Mouse (Mus musculus) small intestine, adult 10 weeks (tissue): ENCODE data around the gene Cav2. TPM values are rescaled to one million over a fixed set of nuclear protein-coding genes. Genes with fewer than 3 reads are reported as not detected.

Source experiments
- polyA plus RNA-seq: library from polyadenylated mRNA; stranded (reverse); fragments of 350-450 nt; fragmentation: Illumina TruSeq; extraction: RNeasy Lipid Tissue Mini Kit (QIAGEN cat#74804); gene quantifications from one replicate; pipeline ENCODE4 v1.2.3, GENCODE M21; 2014; ENCODE audit warnings: low replicate concordance

The Cav2 gene
- polyA plus RNA-seq, result 30.6 TPM

GRCm38 (mm10) chr6:17280939-17281756, at the start of gene Cav2:
TSS of gene Cav2 (plus strand) at chr6:17281185.

GRCm38 (mm10) chr6:17305954-17306601, 25.1 kb downstream of the Cav2 start, which contains the start of gene Cav1:
TSS of gene Cav1 (plus strand) at chr6:17306335.

Other genes with a start within 250 kb of the Cav2 start
- 128 TPM for gene Tes, start 216.0 kb upstream of the Cav2 start, polyA plus RNA-seq
- gene Cav1, start 25.1 kb downstream of the Cav2 start, polyA plus RNA-seq, result 94.7 TPM
- gene Met, start 182.6 kb downstream of the Cav2 start, polyA plus RNA-seq, result 36.9 TPM